Mouse (Mus musculus) MEL (cell line): ENCODE results near the gene Cct2. TPM values are rescaled to one million over a fixed set of nuclear protein-coding genes. Genes with fewer than 3 reads are reported as not detected.

Source experiments
- DNase-seq: peaks from one replicate; pipeline ENCODE4 v3.0.0; 2011; ENCODE audit warnings: low read depth, low spot score
- H3K27ac ChIP-seq: 2 replicates; pipeline ENCODE4 v1.5.1; 2012; ENCODE audit warnings: low read depth, mild to moderate bottlenecking, control low read depth, low read length, moderate library complexity; ENCODE audit not compliant: control insufficient read depth
- H3K27me3 ChIP-seq, 2 experiments: fragments of 150-350 bp in 1 of 2; sonication (generic) in 1 of 2; 2 replicates each; pipeline ENCODE4 v1.6.1; 2012; ENCODE audit warnings: low read length in 2 of 2, mild to moderate bottlenecking in 2 of 2, improper control_type of control experiment in 1 of 2, moderate library complexity in 1 of 2; ENCODE audit not compliant: insufficient read depth in 2 of 2, control insufficient read depth in 1 of 2
- H3K36me3 ChIP-seq, 2 experiments: 2 replicates each; pipeline ENCODE4 v1.6.1; 2012 to 2014; ENCODE audit warnings: low read length in 2 of 2, improper control_type of control experiment in 1 of 2, inconsistent platforms in 1 of 2, mild to moderate bottlenecking in 1 of 2; ENCODE audit not compliant: insufficient read depth in 2 of 2, control insufficient read depth in 1 of 2
- H3K4me1 ChIP-seq, 2 experiments: fragments of 150-350 bp in 1 of 2; sonication (generic) in 1 of 2; 2 replicates each; pipeline ENCODE4 v1.6.1; 2012; ENCODE audit warnings: low read length in 2 of 2, improper control_type of control experiment in 1 of 2, mild to moderate bottlenecking in 1 of 2; ENCODE audit not compliant: insufficient read depth in 2 of 2, control insufficient read depth in 1 of 2
- H3K4me3 ChIP-seq, 2 experiments: fragments of 150-350 bp in 1 of 2; sonication (generic) in 1 of 2; 2 replicates each; pipeline ENCODE4 v1.5.1; 2012; ENCODE audit warnings: low read depth in 2 of 2, low read length in 2 of 2, mild to moderate bottlenecking in 2 of 2, moderate library complexity in 2 of 2, control low read depth in 1 of 2, improper control_type of control experiment in 1 of 2; ENCODE audit not compliant: control insufficient read depth in 1 of 2, insufficient read depth in 1 of 2
- H3K79me2 ChIP-seq: 2 replicates; pipeline ENCODE4 v1.6.1; 2012; ENCODE audit warnings: mild to moderate bottlenecking, low read length, moderate library complexity; ENCODE audit not compliant: control insufficient read depth, poor library complexity, insufficient read depth
- H3K9ac ChIP-seq: 2 replicates; pipeline ENCODE4 v1.6.1; 2012; ENCODE audit warnings: low read depth, mild to moderate bottlenecking, control low read depth, low read length, moderate library complexity; ENCODE audit not compliant: control insufficient read depth, poor library complexity, severe bottlenecking
- H3K9me3 ChIP-seq: fragments of 150-350 bp; sonication (generic); replicated peaks from 2 replicates; pipeline ENCODE4 v1.6.1; 2012; ENCODE audit warnings: mild to moderate bottlenecking, low read length, improper control_type of control experiment, moderate library complexity; ENCODE audit not compliant: insufficient read depth
- CHD1 ChIP-seq: IDR thresholded peaks from 2 replicates; pipeline ENCODE4 v1.6.1; 2012; ENCODE audit warnings: low read depth, mild to moderate bottlenecking, inconsistent platforms, low read length, improper control_type of control experiment
- CTCF ChIP-seq, 3 experiments: IDR thresholded peaks in 2 of 3; conservative IDR thresholded peaks in 1 of 3; 2 replicates each; pipeline ENCODE4 v1.5.1; 2011 to 2012; ENCODE audit warnings: low read length in 3 of 3, low read depth in 2 of 3, mild to moderate bottlenecking in 2 of 3, improper control_type of control experiment in 1 of 3, inconsistent platforms in 1 of 3, mixed read lengths in 1 of 3, moderate library complexity in 1 of 3; ENCODE audit not compliant: control insufficient read depth in 1 of 3, insufficient read depth in 1 of 3, poor library complexity in 1 of 3, severe bottlenecking in 1 of 3
- E2F4 ChIP-seq: IDR thresholded peaks from 2 replicates; pipeline ENCODE4 v1.6.1; 2011; ENCODE audit warnings: low read depth, low read length, improper control_type of control experiment, borderline replicate concordance
- EP300 ChIP-seq, 2 experiments: IDR thresholded peaks; 2 replicates each; pipeline ENCODE4 v1.6.1; 2011; ENCODE audit warnings: improper control_type of control experiment in 2 of 2, low read length in 2 of 2, low read depth in 1 of 2, mild to moderate bottlenecking in 1 of 2
- ETS1 ChIP-seq: IDR thresholded peaks from 2 replicates; pipeline ENCODE4 v1.6.1; 2012; ENCODE audit warnings: low read depth, mild to moderate bottlenecking, inconsistent platforms, low read length, improper control_type of control experiment, moderate library complexity
- GABPA ChIP-seq: IDR thresholded peaks from 2 replicates; pipeline ENCODE4 v1.6.1; 2012; ENCODE audit warnings: low read depth, mild to moderate bottlenecking, inconsistent platforms, low read length, improper control_type of control experiment, moderate library complexity
- GATA1 ChIP-seq: IDR thresholded peaks from 2 replicates; pipeline ENCODE4 v1.6.1; 2011; ENCODE audit warnings: low read depth, low read length, improper control_type of control experiment
- HCFC1 ChIP-seq: IDR thresholded peaks from 2 replicates; pipeline ENCODE4 v1.6.1; 2012; ENCODE audit warnings: low read depth, mild to moderate bottlenecking, inconsistent platforms, low read length, improper control_type of control experiment, moderate library complexity
- JUND ChIP-seq: IDR thresholded peaks from 2 replicates; pipeline ENCODE4 v1.6.1; 2011; ENCODE audit warnings: low read depth, mild to moderate bottlenecking, improper control_type of control experiment, low read length
- KAT2A ChIP-seq: conservative IDR thresholded peaks from 2 replicates; pipeline ENCODE4 v1.6.1; 2012; ENCODE audit warnings: low read depth, low read length, improper control_type of control experiment, inconsistent platforms
- MAX ChIP-seq: IDR thresholded peaks from 2 replicates; pipeline ENCODE4 v1.6.1; 2011; ENCODE audit warnings: low read length, improper control_type of control experiment
- MEF2A ChIP-seq: IDR thresholded peaks from 2 replicates; pipeline ENCODE4 v1.6.1; 2014; ENCODE audit warnings: low read depth, mild to moderate bottlenecking, inconsistent platforms, low read length, improper control_type of control experiment; ENCODE audit not compliant: poor library complexity, insufficient replicate concordance, severe bottlenecking; ENCODE audit errors: extremely low read depth
- MXI1 ChIP-seq: IDR thresholded peaks from 2 replicates; pipeline ENCODE4 v1.6.1; 2011; ENCODE audit warnings: mild to moderate bottlenecking, low read depth, low read length, improper control_type of control experiment
- MYB ChIP-seq: IDR thresholded peaks from 2 replicates; pipeline ENCODE4 v1.6.1; 2011; ENCODE audit warnings: mild to moderate bottlenecking, low read depth, low read length, improper control_type of control experiment
- MYC ChIP-seq: IDR thresholded peaks from 2 replicates; pipeline ENCODE4 v1.6.1; 2011; ENCODE audit warnings: low read depth, mild to moderate bottlenecking, low read length, improper control_type of control experiment, moderate library complexity
- NRF1 ChIP-seq: IDR thresholded peaks from 2 replicates; pipeline ENCODE4 v1.6.1; 2014; ENCODE audit warnings: low read depth, mild to moderate bottlenecking, inconsistent platforms, low read length, improper control_type of control experiment, moderate library complexity; ENCODE audit not compliant: poor library complexity, insufficient read depth, severe bottlenecking
- POLR2A ChIP-seq, 2 experiments: IDR thresholded peaks; 2 replicates each; pipeline ENCODE4 v1.6.1; 2011 to 2012; ENCODE audit warnings: low read length in 2 of 2, mild to moderate bottlenecking in 2 of 2, control low read depth in 1 of 2, improper control_type of control experiment in 1 of 2, low read depth in 1 of 2, moderate library complexity in 1 of 2; ENCODE audit not compliant: control insufficient read depth in 1 of 2, insufficient read depth in 1 of 2, poor library complexity in 1 of 2
- POLR2AphosphoS2 ChIP-seq: IDR thresholded peaks from 2 replicates; pipeline ENCODE4 v1.6.1; 2011; ENCODE audit warnings: low read length, improper control_type of control experiment
- POLR2AphosphoS5 ChIP-seq: IDR thresholded peaks from 2 replicates; pipeline ENCODE4 v1.6.1; 2012; ENCODE audit warnings: low read depth, borderline replicate concordance, mild to moderate bottlenecking, inconsistent platforms, low read length, moderate library complexity, mixed read lengths
- RAD21 ChIP-seq: IDR thresholded peaks from 2 replicates; pipeline ENCODE4 v1.6.1; 2011; ENCODE audit warnings: mild to moderate bottlenecking, low read depth, low read length, improper control_type of control experiment
- RCOR1 ChIP-seq: IDR thresholded peaks from 2 replicates; pipeline ENCODE4 v1.6.1; 2012; ENCODE audit warnings: low read depth, mild to moderate bottlenecking, inconsistent platforms, low read length, improper control_type of control experiment
- SIN3A ChIP-seq: IDR thresholded peaks from 2 replicates; pipeline ENCODE4 v1.6.1; 2012; ENCODE audit warnings: low read length, improper control_type of control experiment, inconsistent platforms
- SMC3 ChIP-seq: IDR thresholded peaks from 2 replicates; pipeline ENCODE4 v1.6.1; 2011; ENCODE audit warnings: low read depth, low read length, improper control_type of control experiment
- TBP ChIP-seq: IDR thresholded peaks from 2 replicates; pipeline ENCODE4 v1.8.0; 2011; ENCODE audit warnings: low read depth, low read length, improper control_type of control experiment
- TCF12 ChIP-seq: IDR thresholded peaks from 2 replicates; pipeline ENCODE4 v1.6.1; 2014; ENCODE audit warnings: low read depth, mild to moderate bottlenecking, inconsistent platforms, low read length, improper control_type of control experiment, moderate library complexity
- USF1 ChIP-seq: IDR thresholded peaks from 2 replicates; pipeline ENCODE4 v1.6.1; 2014; ENCODE audit warnings: low read depth, mild to moderate bottlenecking, inconsistent platforms, low read length, improper control_type of control experiment, moderate library complexity
- ZC3H11A ChIP-seq: IDR thresholded peaks from 2 replicates; pipeline ENCODE4 v1.6.1; 2012; ENCODE audit warnings: low read depth, mild to moderate bottlenecking, inconsistent platforms, low read length, improper control_type of control experiment
- ZNF384 ChIP-seq: IDR thresholded peaks from 2 replicates; pipeline ENCODE4 v1.6.1; 2012; ENCODE audit warnings: low read depth, mild to moderate bottlenecking, inconsistent platforms, low read length, improper control_type of control experiment
- polyA plus RNA-seq, 2 experiments: library from polyadenylated mRNA; stranded (reverse) in 1 of 2; unstranded in 1 of 2; fragments of >175 nt in 1 of 2; fragments of >200 nt in 1 of 2; gene quantifications; 2 replicates each; pipeline versions ENCODE4 v1.2.1 to v1.2.4; 2012; ENCODE audit warnings: low replicate concordance in 2 of 2, low read depth in 1 of 2; ENCODE audit not compliant: insufficient read length in 2 of 2, insufficient read depth in 1 of 2, missing spikeins in 1 of 2
- total RNA-seq: library from RNA; depleted of rRNA; stranded (reverse); fragments of 300-350 nt; gene quantifications from 2 replicates; pipeline ENCODE4 v1.2.3, GENCODE M21; 2012

Gene Cct2
- total and polyA plus RNA-seq, 3 experiments = 543 to 879 TPM; not detected in 1

DNA sequence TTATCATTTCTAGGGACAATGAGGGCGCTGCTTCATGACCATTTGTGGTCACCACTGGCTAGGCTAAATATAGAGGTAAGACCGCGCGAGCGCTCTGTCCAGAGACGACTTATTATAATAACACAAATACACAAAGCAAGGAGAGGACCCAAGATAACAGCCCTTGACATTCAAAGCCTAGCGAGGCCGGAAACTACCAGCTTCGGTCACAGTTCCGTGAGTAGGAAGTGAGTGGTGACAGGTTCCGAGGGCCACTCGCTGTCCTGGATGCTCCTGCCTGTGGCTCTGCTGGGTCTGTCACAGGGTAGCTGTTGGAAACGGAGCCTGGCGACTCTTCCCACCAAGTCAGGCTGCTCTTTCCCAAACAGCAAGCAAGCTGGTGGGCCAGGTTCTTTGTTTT is 21.3 kb downstream of the Cct2 start:
- Histone ChIP-seq H3K27me3 (no peaks in the 10 kb centered on the region), H3K36me3 (no peaks in the 10 kb centered on the region; a peak in 1 of 4 replicates), H3K4me3 (no peak overlapping the region), H3K9me3 (no peaks in the 10 kb centered on the region), H3K27ac (no peak overlapping the region), H3K9ac (no peak overlapping the region), H3K79me2 (no peaks in the 10 kb centered on the region), H3K4me1 (peaks cover 0 to 9% of the 10 kb centered on the region in 2 experiments; a peak in 2 of 4 replicates)
- no peak for DNase-seq
- TF ChIP-seq HCFC1 (no peak), CTCF (IDR thresholded peaks at IDR 0.05 in 2 of 3, conservative IDR thresholded peaks at IDR 0.05 in 1 of 3; ENCODE audit: control insufficient read depth in 1 of 3, insufficient read depth in 1 of 3, low read depth in 2 of 3, low read length in 3 of 3, poor library complexity in 1 of 3, severe bottlenecking in 1 of 3) (no peak), GATA1 (no peak), SMC3 (no peak)

DNA sequence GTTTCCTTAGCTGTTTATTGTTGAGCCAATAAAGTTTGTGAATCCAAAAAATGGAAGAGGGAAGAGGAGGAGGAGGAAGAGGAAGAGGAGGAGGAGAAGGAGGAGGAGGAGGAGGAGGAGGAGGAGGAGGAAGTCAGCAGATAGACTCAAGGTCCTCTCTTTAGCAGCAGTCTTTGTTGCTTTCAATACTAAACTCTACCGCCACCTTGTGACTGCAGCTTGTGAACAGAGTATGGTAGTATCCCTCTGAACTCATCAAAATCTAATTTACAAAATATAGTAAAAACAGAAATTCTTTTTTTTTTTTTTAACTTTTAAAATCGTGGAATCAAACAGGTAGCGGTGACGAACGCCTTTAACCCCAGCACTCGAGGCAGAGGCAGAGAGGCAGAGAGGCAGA is 23.3 kb downstream of the Cct2 start:
- TF ChIP-seq JUND = no peak
- no peak for TF ChIP-seq EP300 (IDR thresholded peaks at IDR 0.05; ENCODE audit: low read depth in 1 of 2, low read length in 2 of 2)
- TF ChIP-seq MYC = no peak
- peak; percentile 43; the same call in 1 of the 2 replicates for TF ChIP-seq HCFC1
- TF ChIP-seq GATA1 = no peak
- no peak for TF ChIP-seq USF1
- no peak for TF ChIP-seq MAX
- no peak for TF ChIP-seq MYB
- TF ChIP-seq ZNF384 = no peak
- TF ChIP-seq CTCF (IDR thresholded peaks at IDR 0.05 in 2 of 3, conservative IDR thresholded peaks at IDR 0.05 in 1 of 3; ENCODE audit: control insufficient read depth in 1 of 3, insufficient read depth in 1 of 3, low read depth in 2 of 3, low read length in 3 of 3, poor library complexity in 1 of 3, severe bottlenecking in 1 of 3) = peak in 2 of 3 experiments; percentile 26 to 68; a peak in 3 of 6 replicates
- no peak for TF ChIP-seq POLR2AphosphoS2
- TF ChIP-seq MXI1 = no peak
- no peak for TF ChIP-seq CHD1
- TF ChIP-seq GABPA = no peak
- no peak for TF ChIP-seq TCF12
- no peak for TF ChIP-seq E2F4
- no peak for TF ChIP-seq SIN3A
- TF ChIP-seq SMC3 = peak; percentile 55
- TF ChIP-seq ZC3H11A = peak; percentile 37; the same call in 1 of the 2 replicates
- peak; percentile 58 for TF ChIP-seq RAD21
- no peak for TF ChIP-seq NRF1
- no peak for TF ChIP-seq POLR2AphosphoS5
- no peak for TF ChIP-seq POLR2A (IDR thresholded peaks at IDR 0.05; ENCODE audit: control insufficient read depth in 1 of 2, insufficient read depth in 1 of 2, low read depth in 1 of 2, low read length in 2 of 2, poor library complexity in 1 of 2)
- no peak for TF ChIP-seq ETS1
- TF ChIP-seq KAT2A = no peak
- TF ChIP-seq RCOR1 = no peak
- TF ChIP-seq TBP = no peak
- TF ChIP-seq MEF2A = no peak
- H3K79me2 ChIP-seq = no peaks in the 10 kb centered on the region
- peak; percentile 75 for DNase-seq
- peak overlapping the region in 1 of 2 experiments; percentile 21; a peak in 1 of 4 replicates for H3K4me3 ChIP-seq
- H3K27ac ChIP-seq = peak overlapping the region; percentile 14; the same call in 1 of the 2 replicates
- H3K4me1 ChIP-seq = peaks cover 0 to 9% of the 10 kb centered on the region in 2 experiments; a peak in 2 of 4 replicates
- H3K27me3 ChIP-seq = no peaks in the 10 kb centered on the region
- H3K9ac ChIP-seq = no peak overlapping the region
- H3K9me3 ChIP-seq = no peaks in the 10 kb centered on the region
- H3K36me3 ChIP-seq = no peaks in the 10 kb centered on the region; a peak in 1 of 4 replicates
